Mouse (Mus musculus) megakaryocyte, embryonic 14.5 days (primary cell): ENCODE data around the gene Ftcd.

Experiments used
- FLI1 ChIP-seq: IDR thresholded peaks from 2 replicates; pipeline ENCODE4 v1.6.1; 2012; ENCODE audit warnings: low read length, inconsistent platforms, mixed read lengths
- GATA1 ChIP-seq: IDR thresholded peaks from 3 replicates; pipeline ENCODE4 v1.6.1; 2012; ENCODE audit warnings: mixed read lengths, low read length, inconsistent platforms, borderline replicate concordance

- TF ChIP-seq GATA1 (no peak), FLI1 (no peak)
Measured at GRCm38 (mm10) chr10:76575374-76575773, at the start of gene Ftcd.
